Mouse (Mus musculus): ENCODE measurements around the gene Wt1. TPM values are rescaled to one million over a fixed set of nuclear protein-coding genes. Genes with fewer than 3 reads are reported as not detected.
A peak's percentile ranks its signal among the peaks of the same experiment; 100 is the strongest.

Gene Wt1
- not detected in 2 replicates for polyA plus RNA-seq (2015; fragmentation: Nextera tagmentation; extraction: Ambion mirVana)

DNA sequence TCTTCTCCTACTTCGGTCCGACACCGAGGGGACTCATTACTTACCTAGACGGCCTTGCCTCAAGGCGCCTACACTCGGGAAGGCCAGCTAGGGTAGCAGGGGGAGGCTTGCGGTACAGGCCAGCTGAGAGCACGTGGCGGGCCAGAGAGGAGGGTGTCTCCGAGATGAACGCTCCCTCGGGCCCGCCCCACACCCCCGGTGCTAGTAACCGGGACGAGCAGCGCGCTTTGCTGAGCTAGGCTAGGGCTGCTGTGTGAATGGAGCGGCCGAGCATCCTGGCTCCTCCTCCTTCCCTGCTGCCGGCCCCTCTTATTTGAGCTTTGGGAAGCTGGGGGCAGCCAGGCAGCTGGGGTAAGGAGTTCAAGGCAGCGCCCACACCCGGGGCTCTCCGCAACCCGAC, at the start of gene Wt1:
Gene Wt1 (plus strand): TSS at position 251 of the 400 bp plus-strand sequence.
- ATAC-seq, result peak; percentile 74
- WGBS, result 0% methylated on average over 25 of the region's 25 CpGs
- H3K36me3 ChIP-seq (ENCODE audit: poor library complexity, severe bottlenecking), result no peaks in the 10 kb centered on the region

DNA sequence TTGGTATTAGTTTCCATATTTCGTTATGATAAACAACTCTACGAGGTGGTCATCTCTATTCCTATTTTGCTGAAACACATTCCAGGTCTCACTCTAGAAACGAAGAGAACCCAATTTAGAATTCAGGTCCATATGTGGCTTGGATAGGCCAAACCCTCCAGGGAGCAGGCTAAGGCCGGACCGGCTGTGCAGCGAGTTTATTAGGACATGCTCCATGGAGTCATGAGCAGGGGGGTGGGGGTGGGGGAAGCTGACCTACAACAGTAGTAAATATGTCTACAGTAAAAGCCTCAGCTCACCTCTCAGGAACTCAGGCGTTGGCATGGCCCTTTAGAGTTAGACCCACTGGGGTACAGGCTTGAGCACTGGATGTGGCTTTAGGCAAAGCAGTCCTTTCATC, 49.2 kb upstream of the Wt1 start:
- H3K9me3 ChIP-seq (replicated peaks), result no peaks in the 10 kb centered on the region
- H3K27ac ChIP-seq, result no peak overlapping the region
- 86% methylated on average over 7 of the region's 7 CpGs for WGBS
- no peak overlapping the region for H3K9ac ChIP-seq
- H3K4me1 ChIP-seq, result no peaks in the 10 kb centered on the region
- no peaks in the 10 kb centered on the region for H3K36me3 ChIP-seq (ENCODE audit: poor library complexity, severe bottlenecking)
- no peak overlapping the region for H3K4me2 ChIP-seq
- H3K27me3 ChIP-seq, result 0 out of 2 replicates have a peak, but pooled peaks cover 2% of the 10 kb centered on the region
- no peak overlapping the region for H3K4me3 ChIP-seq
- no peak for ATAC-seq

More for the DNA sequence above, at the start of gene Wt1:
- Histone ChIP-seq H3K9ac (peak within 1 kb of the TSS; percentile 21; the same call in 1 of the 2 replicates), H3K4me3 (peak within 1 kb of the TSS; percentile 30), H3K9me3 (replicated peaks) (no peaks in the 10 kb centered on the region), H3K27ac (no peak within 1 kb of the TSS), H3K27me3 (peaks cover 98% of the 10 kb centered on the region), H3K4me1 (peaks cover 23% of the 10 kb centered on the region), H3K4me2 (peak within 1 kb of the TSS; percentile 53)

DNA sequence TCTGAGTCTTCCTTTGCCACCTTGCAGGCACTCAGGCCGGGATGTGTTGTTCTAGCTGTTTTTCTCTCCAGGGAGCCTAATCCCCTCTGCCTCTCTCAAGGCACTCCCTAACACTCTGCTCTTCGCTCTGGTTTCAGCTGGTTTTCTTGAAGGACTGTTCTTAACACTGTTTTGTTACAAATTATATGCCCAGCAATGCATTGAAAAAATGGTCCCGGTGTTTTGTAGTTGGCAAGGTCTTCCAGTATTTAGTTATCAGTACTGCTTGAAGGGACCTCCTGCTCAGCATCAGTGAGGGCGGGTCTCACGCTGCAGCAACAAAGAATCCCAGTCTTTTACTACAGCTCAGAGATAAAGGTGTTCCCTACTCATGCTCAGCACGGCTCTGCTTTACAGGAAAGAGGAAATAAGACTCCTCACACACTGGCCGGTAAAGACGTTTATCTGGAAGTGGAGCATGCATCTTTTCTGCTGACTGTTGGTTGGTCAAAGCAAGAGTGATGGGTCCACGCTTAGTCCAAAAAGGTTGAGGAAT, 44.0 kb upstream of the Wt1 start:
- no peaks in the 10 kb centered on the region for H3K4me1 ChIP-seq

DNA sequence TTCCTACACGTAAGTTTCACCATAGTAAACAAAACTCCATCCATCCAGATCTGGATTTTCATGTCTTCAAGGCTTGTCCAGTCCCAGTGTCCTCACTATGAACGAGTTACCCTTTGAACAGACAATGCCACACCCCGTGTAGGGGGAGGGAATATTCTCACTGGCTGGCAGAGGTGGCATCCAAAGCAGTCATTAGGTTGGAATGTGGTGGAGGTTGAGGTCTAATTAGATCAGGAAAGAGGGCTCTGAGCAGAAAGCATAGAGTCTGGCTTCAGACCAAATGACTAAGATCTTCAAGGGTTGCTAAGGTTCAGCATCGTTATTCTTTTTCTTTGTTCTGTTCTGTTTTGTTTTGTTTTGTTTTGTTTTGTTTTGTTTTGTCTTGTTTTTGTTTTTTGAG, 42.3 kb upstream of the Wt1 start:
- Histone ChIP-seq H3K27me3 (0 out of 2 replicates have a peak, but pooled peaks cover 2% of the 10 kb centered on the region), H3K9ac (no peak overlapping the region), H3K4me3 (no peak overlapping the region), H3K9me3 (replicated peaks) (no peaks in the 10 kb centered on the region), H3K4me2 (no peak overlapping the region), H3K4me1 (peaks cover 7% of the 10 kb centered on the region), H3K36me3 (ENCODE audit: poor library complexity, severe bottlenecking) (no peaks in the 10 kb centered on the region), H3K27ac (no peak overlapping the region)
- WGBS, result 56% methylated on average over 4 of the region's 4 CpGs
- no peak for ATAC-seq

More for the DNA sequence above, 44.0 kb upstream of the Wt1 start:
- H3K9me3 ChIP-seq (replicated peaks), result no peaks in the 10 kb centered on the region
- WGBS, result 29% methylated on average over 9 of the region's 9 CpGs
- no peak overlapping the region for H3K4me3 ChIP-seq
- H3K36me3 ChIP-seq (ENCODE audit: poor library complexity, severe bottlenecking), result no peaks in the 10 kb centered on the region
- H3K27me3 ChIP-seq, result 0 out of 2 replicates have a peak, but pooled peaks cover 2% of the 10 kb centered on the region
- no peak overlapping the region for H3K9ac ChIP-seq
- no peak overlapping the region for H3K27ac ChIP-seq
- no peak overlapping the region for H3K4me2 ChIP-seq
- no peak for ATAC-seq

DNA sequence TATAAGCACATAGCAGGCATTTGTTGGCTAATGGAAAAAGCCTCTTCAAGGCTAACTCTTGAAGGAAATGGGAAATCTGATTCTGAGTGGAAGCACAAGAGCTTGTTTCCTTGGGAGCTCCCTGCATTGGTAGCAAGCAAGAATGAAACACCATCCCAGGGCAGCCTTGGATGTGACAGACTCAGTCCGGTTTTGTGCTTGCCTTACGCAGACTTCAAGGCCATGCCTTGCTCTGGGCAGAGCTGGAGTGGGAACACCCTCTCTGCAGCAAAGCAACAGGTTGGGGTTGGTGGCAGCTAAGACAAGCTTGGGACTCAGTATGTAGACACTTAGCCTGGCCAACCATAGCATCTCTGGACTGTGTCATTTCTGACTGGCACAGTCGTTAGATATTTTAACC, 40.2 kb upstream of the Wt1 start:
- Histone ChIP-seq H3K4me3 (no peak overlapping the region), H3K4me2 (no peak overlapping the region), H3K27me3 (0 out of 2 replicates have a peak, but pooled peaks cover 2% of the 10 kb centered on the region), H3K9me3 (replicated peaks) (no peaks in the 10 kb centered on the region), H3K9ac (no peak overlapping the region), H3K27ac (no peak overlapping the region), H3K4me1 (peaks cover 27% of the 10 kb centered on the region), H3K36me3 (ENCODE audit: poor library complexity, severe bottlenecking) (no peaks in the 10 kb centered on the region)
- 98% methylated on average over 3 of the region's 3 CpGs for WGBS
- no peak for ATAC-seq

DNA sequence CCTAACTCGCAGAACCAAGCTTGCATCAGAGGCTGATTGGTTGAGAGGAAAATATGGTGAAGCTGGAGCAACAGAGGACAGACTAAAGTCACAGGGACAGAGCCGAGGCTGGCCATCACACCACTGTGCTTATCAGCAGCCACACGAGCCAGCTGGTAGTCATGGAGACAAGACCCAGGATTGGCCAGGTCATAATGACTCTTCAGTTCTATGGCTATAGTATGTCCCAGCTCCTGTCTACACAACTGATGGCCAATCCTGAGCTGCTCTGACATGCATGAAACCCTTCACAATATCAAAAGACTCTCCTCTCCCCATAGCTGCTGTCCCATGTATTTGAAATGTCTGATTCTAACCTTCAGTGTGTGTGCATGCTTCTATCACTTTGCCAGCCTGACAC, 38.3 kb upstream of the Wt1 start:
- no peak for ATAC-seq
- Histone ChIP-seq H3K9me3 (replicated peaks) (no peaks in the 10 kb centered on the region), H3K4me2 (no peak overlapping the region), H3K9ac (no peak overlapping the region), H3K36me3 (ENCODE audit: poor library complexity, severe bottlenecking) (no peaks in the 10 kb centered on the region), H3K27ac (no peak overlapping the region), H3K4me3 (no peak overlapping the region), H3K27me3 (no peaks in the 10 kb centered on the region), H3K4me1 (peaks cover 28% of the 10 kb centered on the region)
- 91% methylated on average over 3 of the region's 3 CpGs for WGBS

DNA sequence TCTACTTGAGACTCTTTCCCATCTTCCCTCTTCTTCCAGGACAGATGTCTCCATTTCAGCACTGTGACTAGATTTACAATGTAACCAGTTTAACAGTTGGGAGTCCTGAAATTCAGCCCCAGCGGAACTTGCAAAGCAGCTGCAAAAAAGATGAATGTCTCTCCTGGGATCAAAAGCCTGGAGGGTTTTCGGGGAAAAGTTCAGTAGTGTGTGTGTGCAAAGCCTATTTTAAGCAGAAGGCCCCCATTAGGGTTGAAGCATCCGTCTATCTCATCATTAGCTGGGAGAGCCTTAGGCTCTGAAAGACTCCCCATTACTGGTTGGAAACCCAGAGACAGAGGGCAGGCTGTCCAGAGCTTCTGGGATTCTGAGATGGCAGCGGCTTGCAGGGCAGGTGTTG, 37.2 kb upstream of the Wt1 start:
- no peaks in the 10 kb centered on the region for H3K27me3 ChIP-seq
- H3K27ac ChIP-seq, result peak overlapping the region; percentile 10; the same call in 1 of the 2 replicates
- H3K4me2 ChIP-seq, result no peak overlapping the region
- H3K36me3 ChIP-seq (ENCODE audit: poor library complexity, severe bottlenecking), result no peaks in the 10 kb centered on the region
- no peak for ATAC-seq
- H3K4me3 ChIP-seq, result no peak overlapping the region
- no peaks in the 10 kb centered on the region for H3K9me3 ChIP-seq (replicated peaks)
- WGBS, result 58% methylated on average over 4 of the region's 4 CpGs
- peaks cover 28% of the 10 kb centered on the region for H3K4me1 ChIP-seq
- no peak overlapping the region for H3K9ac ChIP-seq

DNA sequence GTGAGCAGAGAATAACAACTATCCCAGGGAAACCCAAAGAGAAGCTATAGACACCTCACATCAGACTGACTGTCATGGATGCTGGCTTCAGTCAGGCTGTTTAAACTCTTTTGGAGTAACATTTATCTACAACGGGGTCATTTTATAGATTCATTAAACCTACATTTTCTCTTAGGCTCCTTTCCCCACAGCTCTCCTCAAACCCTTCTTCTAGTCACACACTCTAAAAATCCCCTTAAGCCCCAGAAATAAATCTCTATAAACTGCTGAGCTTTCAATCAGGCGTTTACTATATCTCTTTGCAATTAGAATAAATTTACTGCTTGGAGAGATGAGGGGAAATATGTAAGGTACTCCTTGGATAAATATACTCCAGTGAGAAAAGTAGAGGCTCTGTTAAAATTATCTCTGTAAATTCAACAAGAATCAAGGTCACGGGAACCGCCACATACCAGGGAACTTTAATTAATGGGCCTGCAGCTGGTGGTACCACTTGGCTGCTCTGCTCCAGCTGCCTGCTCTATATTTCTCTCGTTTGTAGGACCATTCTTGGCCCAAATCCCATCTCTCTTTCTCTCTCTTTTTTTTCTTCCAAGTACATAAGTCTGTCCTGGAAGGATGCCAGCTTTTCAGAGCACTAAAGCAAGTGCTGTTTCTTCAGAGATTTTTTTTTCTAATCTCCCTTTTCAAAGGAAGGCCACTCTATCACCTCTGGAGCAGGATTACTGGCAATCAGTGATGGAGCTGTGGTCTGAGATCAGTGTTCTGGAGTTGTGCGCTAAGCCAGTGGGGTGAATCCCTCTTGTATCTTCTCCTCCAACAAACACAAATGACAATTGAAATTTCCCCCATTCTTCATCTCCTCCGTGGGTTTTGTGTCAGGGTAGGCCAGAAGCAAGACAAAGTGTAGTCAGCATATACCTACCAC, 36.5 kb upstream of the Wt1 start:
- Histone ChIP-seq H3K9ac (no peak overlapping the region), H3K9me3 (replicated peaks) (no peaks in the 10 kb centered on the region), H3K36me3 (ENCODE audit: poor library complexity, severe bottlenecking) (no peaks in the 10 kb centered on the region), H3K4me1 (peaks cover 28% of the 10 kb centered on the region), H3K4me2 (no peak overlapping the region), H3K4me3 (no peak overlapping the region), H3K27ac (peak overlapping the region; percentile 48), H3K27me3 (no peaks in the 10 kb centered on the region)
- WGBS, result 27% methylated on average over 7 of the region's 7 CpGs
- ATAC-seq, result peak; percentile 88

DNA sequence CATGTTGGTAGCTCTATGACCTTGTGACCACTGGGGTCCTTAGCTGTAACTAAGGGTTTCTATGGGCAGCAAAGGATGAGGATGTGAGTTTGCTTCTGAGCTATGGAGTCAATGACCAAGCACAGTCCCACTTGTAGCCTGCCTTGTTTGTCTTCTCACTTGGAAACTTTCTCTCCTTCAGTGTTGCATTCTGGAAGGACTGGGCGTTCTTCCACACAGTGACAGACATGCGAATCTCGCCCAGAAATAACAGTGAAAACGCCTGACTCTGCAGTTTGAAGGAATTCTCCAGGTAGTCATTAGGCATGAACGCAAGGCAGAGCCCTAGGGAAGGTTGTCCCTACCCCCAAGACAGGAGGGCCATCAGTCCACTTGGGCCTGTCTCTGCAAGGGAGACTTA, 35.3 kb upstream of the Wt1 start:
- Histone ChIP-seq H3K4me1 (peaks cover 28% of the 10 kb centered on the region), H3K27ac (no peak overlapping the region), H3K27me3 (no peaks in the 10 kb centered on the region), H3K36me3 (ENCODE audit: poor library complexity, severe bottlenecking) (no peaks in the 10 kb centered on the region), H3K9ac (no peak overlapping the region), H3K4me2 (no peak overlapping the region), H3K9me3 (replicated peaks) (no peaks in the 10 kb centered on the region), H3K4me3 (no peak overlapping the region)
- no peak for ATAC-seq
- WGBS, result 79% methylated on average over 5 of the region's 5 CpGs

DNA sequence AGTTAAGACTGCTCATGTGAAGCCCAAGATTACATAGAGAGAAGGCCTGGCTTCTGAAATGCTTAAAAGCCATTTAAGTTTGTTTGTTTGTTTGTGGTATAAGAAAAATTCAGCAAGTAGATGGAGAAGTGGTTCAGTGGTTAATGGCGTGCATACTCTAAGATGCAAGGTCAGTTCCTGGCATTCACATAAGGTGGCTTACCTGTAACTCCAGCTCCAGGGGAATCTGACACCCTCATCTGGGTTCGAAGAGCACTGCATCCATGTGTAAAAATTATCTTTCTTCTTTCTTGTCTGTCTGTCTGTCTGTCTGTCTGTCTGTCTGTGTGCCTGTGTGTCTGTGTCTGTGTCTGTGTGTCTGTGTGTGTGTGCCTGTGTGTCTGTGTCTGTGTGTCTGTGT, 34.6 kb upstream of the Wt1 start, which contains the start of gene Gm11060:
Gene Gm11060 (plus strand): TSS at position 301 of the 400 bp plus-strand sequence.
- Histone ChIP-seq H3K27me3 (no peaks in the 10 kb centered on the region), H3K9me3 (replicated peaks) (no peaks in the 10 kb centered on the region), H3K4me1 (peaks cover 28% of the 10 kb centered on the region), H3K36me3 (ENCODE audit: poor library complexity, severe bottlenecking) (no peaks in the 10 kb centered on the region), H3K4me3 (no peak within 1 kb of the TSS), H3K9ac (no peak within 1 kb of the TSS), H3K27ac (no peak within 1 kb of the TSS), H3K4me2 (no peak within 1 kb of the TSS)
- ATAC-seq, result no peak
- 94% methylated on average over 2 of the region's 2 CpGs for WGBS

DNA sequence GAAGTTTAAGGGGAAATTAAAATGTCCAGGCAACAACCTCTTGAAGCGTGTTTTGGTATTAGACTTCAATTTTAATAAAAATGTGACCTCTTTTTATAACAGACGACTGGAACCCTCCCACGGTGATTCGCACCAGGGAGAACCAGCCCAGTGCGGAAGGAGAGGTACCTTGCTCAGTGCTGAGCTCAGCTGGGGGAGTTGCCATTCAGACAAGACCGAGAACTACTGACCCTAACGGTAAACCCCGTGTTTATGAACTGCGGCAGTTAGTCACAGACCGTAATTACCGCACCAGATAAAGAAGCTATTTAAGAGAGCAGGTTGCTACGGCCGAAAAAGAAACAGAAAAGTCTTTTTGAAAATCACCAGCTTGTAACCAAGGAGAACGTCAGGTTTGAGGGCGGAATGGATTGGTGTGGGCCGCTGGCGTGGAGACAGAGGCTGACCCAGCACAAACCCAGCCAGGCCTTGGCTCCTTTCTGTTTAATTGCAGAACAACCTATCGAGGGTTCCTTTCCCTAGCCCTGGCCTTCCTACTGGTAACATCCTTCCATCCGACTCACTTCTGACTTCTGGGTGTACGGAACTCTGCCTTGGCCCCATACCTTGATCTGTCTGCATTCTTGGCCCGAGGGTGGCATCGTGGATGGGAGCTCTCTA, 28.9 kb upstream of the Wt1 start:
- 90% methylated on average over 22 of the region's 22 CpGs for WGBS

DNA sequence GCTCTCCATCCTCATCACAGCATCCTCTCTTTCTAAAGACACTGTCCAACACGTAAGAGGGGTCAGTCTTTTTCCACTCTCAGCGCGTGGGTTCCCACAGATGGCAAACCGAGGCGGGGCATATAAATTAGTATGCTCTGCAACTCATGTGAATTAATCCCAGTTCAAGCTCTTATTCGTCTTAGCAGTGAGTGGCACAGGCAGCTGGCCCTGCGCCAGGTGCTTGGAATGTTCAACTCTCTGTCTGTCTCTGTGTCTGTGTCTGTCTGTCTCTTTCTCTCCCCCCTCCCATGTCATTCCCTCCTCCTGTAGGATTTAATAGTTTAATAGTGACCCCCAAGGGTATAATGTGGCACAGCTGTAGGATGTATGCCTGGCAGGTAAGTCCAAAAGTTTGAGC, 26.9 kb upstream of the Wt1 start:
- Histone ChIP-seq H3K36me3 (ENCODE audit: poor library complexity, severe bottlenecking) (no peaks in the 10 kb centered on the region), H3K27ac (no peak overlapping the region), H3K9ac (no peak overlapping the region), H3K4me2 (no peak overlapping the region), H3K4me1 (peaks cover 6% of the 10 kb centered on the region), H3K9me3 (replicated peaks) (no peaks in the 10 kb centered on the region), H3K4me3 (no peak overlapping the region), H3K27me3 (no peaks in the 10 kb centered on the region)
- no peak for ATAC-seq
- 41% methylated on average over 7 of the region's 7 CpGs for whole genome bisulfite sequencing

More for the DNA sequence above, 28.9 kb upstream of the Wt1 start:
- Histone ChIP-seq H3K27ac (no peak overlapping the region), H3K27me3 (no peaks in the 10 kb centered on the region), H3K4me1 (peaks cover 6% of the 10 kb centered on the region), H3K4me3 (no peak overlapping the region), H3K9me3 (replicated peaks) (no peaks in the 10 kb centered on the region), H3K4me2 (no peak overlapping the region), H3K9ac (no peak overlapping the region), H3K36me3 (ENCODE audit: poor library complexity, severe bottlenecking) (no peaks in the 10 kb centered on the region)
- no peak for ATAC-seq

Data from forebrain, embryonic 13.5 days (tissue).